Mouse (Mus musculus): ENCODE measurements around the gene Sec23b.

DNA sequence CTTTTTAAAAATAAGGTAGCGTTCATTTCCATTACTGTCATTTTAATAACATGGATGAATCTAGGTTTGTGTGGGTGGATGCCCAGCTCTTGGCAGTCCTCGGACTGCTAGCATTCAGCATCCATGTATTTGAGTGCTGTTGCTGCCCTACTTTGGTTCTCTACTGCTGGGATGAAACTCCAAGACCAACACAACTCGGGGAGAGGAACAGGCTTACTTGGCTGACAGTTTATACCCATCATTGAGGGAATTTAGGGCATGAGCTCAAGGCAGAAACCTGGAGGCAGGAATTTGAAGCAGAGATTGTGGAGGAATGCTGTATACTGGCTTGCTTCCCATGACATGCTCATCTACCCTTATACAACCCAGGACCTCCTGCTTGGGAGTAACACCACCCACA is 41.4 kb upstream of the Sec23b start:
- TF ChIP-seq CTCF (conservative IDR thresholded peaks at IDR 0.05 in 1 of 2, IDR thresholded peaks at IDR 0.05 in 1 of 2; ENCODE audit: low read depth in 2 of 2, low read length in 2 of 2) (no peak), IRF4 (IDR thresholded peaks at IDR 0.05; ENCODE audit: low read depth, low read length) (no peak), EP300 (IDR thresholded peaks at IDR 0.05; ENCODE audit: low read length) (no peak), POLR2A (IDR thresholded peaks at IDR 0.05; ENCODE audit: low read depth, low read length) (no peak), ELF1 (IDR thresholded peaks at IDR 0.05; ENCODE audit: low read depth, low read length) (no peak), ZNF384 (IDR thresholded peaks at IDR 0.05; ENCODE audit: low read depth, low read length) (no peak), MYC (IDR thresholded peaks at IDR 0.05; ENCODE audit: low read depth, low read length) (no peak), PAX5 (IDR thresholded peaks at IDR 0.05; ENCODE audit: low read length) (no peak), ZKSCAN1 (IDR thresholded peaks at IDR 0.05; ENCODE audit: borderline replicate concordance, low read depth, low read length) (no peak), NELFE (IDR thresholded peaks at IDR 0.05; ENCODE audit: low read depth, low read length) (no peak), NRF1 (IDR thresholded peaks at IDR 0.05; ENCODE audit: low read depth, low read length) (no peak)

All from CH12.LX (cell line).